In the genomic region with DNA sequence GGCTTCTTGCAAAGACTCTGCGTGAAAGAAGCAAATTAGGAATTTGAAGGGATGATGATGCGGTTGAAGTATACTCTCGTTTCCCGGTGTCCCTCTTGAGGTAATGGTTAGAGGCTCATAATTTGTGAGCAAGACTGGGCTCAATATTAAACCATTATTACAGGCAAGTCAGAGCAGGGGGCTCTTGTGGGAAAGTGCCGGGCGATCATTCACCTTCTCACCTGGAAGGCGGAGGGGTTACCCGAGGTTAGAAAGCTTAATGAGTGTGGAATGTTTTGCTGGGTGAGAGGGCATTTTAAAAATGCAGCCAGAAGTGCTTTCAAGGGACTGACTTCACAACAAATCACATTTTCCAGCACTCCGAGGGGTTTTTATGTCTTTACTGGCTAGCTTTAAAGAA, we compare ENCODE assay signal across 12 mouse cellular contexts. TPM values are rescaled to one million over a fixed set of nuclear protein-coding genes. Genes with fewer than 3 reads are reported as not detected.
DNase-seq lines count a peak whose midpoint lies in the region; ATAC-seq and TF ChIP-seq lines count a peak whose summit lies in the region.
"Had no signal": no experiment of that assay in that cellular context is flagged by ENCODE, and none has a peak within 500 bp of the region (broad histone marks: within the 10 kb centered on the region; RNA-seq: fewer than 3 reads in every experiment).

No protein-coding gene starts in this region.

- H3K4me3 ChIP-seq in kidney, adult 2 months (ENCODE audit: insufficient read depth, low read depth, low read length): no peak overlapping the region
- no peak overlapping the region for H3K4me3 ChIP-seq in forebrain, postnatal 0 days (ENCODE audit: low read depth, low read length)
- H3K4me3 ChIP-seq: gastrocnemius, adult 2 months had no signal

- no peak overlapping the region for H3K27ac ChIP-seq in kidney, adult 2 months (ENCODE audit: insufficient read depth, low read depth, low read length)
- H3K27ac ChIP-seq in forebrain, postnatal 0 days (ENCODE audit: low read depth, low read length): no peak overlapping the region
- H3K27ac ChIP-seq: gastrocnemius, adult 2 months had no signal

- TF ChIP-seq POLR2A in kidney, adult 2 months (IDR thresholded peaks at IDR 0.05; ENCODE audit: low read depth, low read length): no peak

- no peak for TF ChIP-seq CTCF in kidney, adult 2 months (conservative IDR thresholded peaks at IDR 0.05; ENCODE audit: insufficient read depth, insufficient read length, low read depth, low read length)
- TF ChIP-seq CTCF in forebrain, postnatal 0 days (IDR thresholded peaks at IDR 0.05; ENCODE audit: low read depth): no peak

- H3K36me3 ChIP-seq in kidney, adult 2 months (ENCODE audit: control insufficient read depth, insufficient read depth, low read length): no peaks in the 10 kb centered on the region
- no peaks in the 10 kb centered on the region for H3K36me3 ChIP-seq in forebrain, postnatal 0 days (ENCODE audit: insufficient read depth)

- DNase-seq in kidney, adult 2 months: peak; percentile 15
- DNase-seq in kidney, adult 8-10 months: no peak
- DNase-seq in embryo, embryonic 10.5 days (ENCODE audit: low spot score): peak; percentile 61
- no peak for DNase-seq in forebrain, postnatal 0 days
- DNase-seq in lung, postnatal 36 days: peak; percentile 28
- no peak for DNase-seq in gastrocnemius, postnatal 4 days (ENCODE audit: low spot score in 2 of 2)
- no peak for DNase-seq in cerebellum, postnatal 14 days
- DNase-seq: gastrocnemius, adult 2 months; left cerebral cortex, postnatal 4 days; thymus, adult 2 months had no signal

- 43% methylated on average over 9 of the region's 9 CpGs for WGBS in kidney, adult 2 months
- 25% methylated on average over 9 of the region's 9 CpGs for WGBS in forebrain, postnatal 0 days

- no peak overlapping the region for H3K4me2 ChIP-seq in forebrain, postnatal 0 days (ENCODE audit: low read depth)

- H3K4me1 ChIP-seq in kidney, adult 2 months (ENCODE audit: control insufficient read depth, insufficient read depth, low read length): no peaks in the 10 kb centered on the region
- H3K4me1 ChIP-seq in forebrain, postnatal 0 days (ENCODE audit: insufficient read depth): no peaks in the 10 kb centered on the region

- no peaks in the 10 kb centered on the region for H3K9me3 ChIP-seq in forebrain, postnatal 0 days (ENCODE audit: low read length)

- H3K9ac ChIP-seq in forebrain, postnatal 0 days: no peak overlapping the region

- no peaks in the 10 kb centered on the region for H3K27me3 ChIP-seq in kidney, adult 2 months (replicated peaks; ENCODE audit: control insufficient read depth, insufficient read depth, low read length)
- no peaks in the 10 kb centered on the region for H3K27me3 ChIP-seq in forebrain, postnatal 0 days (ENCODE audit: insufficient read depth, low read length)

- 0 out of 2 replicates have a peak, but pooled peaks have one; percentile 8 for ATAC-seq in forebrain, postnatal 0 days
- no peak for ATAC-seq in monocyte, adult 5-6 weeks (replicated peaks; ENCODE audit: insufficient number of reproducible peaks, low FRiP score, low TSS enrichment, poor library complexity, severe bottlenecking)
- ATAC-seq: intestine, embryonic 16.5 days had no signal

RNA-seq across cellular contexts. Expression of a gene that starts 36.3 kb away (rescaled TPM):
- 46.6 and 50.5 TPM in 2 replicates for polyA plus RNA-seq in kidney, adult 2 months (2012; rRNA removed)
- total RNA-seq in forebrain, postnatal 0 days (2014; rRNA removed): 57.5 and 58.3 TPM in 2 replicates
- polyA plus RNA-seq in forebrain, postnatal 0 days (2015; fragmentation: Nextera tagmentation; extraction: Ambion mirVana): 38.7 and 43.7 TPM in 2 replicates
- 10 to 100 TPM; 58.5 to 63.1 TPM for total RNA-seq in gastrocnemius, postnatal 4 days (2021)
- 114 to 201 TPM (median 184 TPM) in 3 replicates for total RNA-seq in monocyte, adult 5-6 weeks (2017)

Comparison
In these comparisons a context has a peak if more than half of its experiments do, and no peak if none do; other contexts are left out.
1. DNase-seq: peak in kidney, adult 2 months (single experiment), embryo, embryonic 10.5 days (single experiment) and lung, postnatal 36 days (single experiment); none in kidney, adult 8-10 months (0 of 2), forebrain, postnatal 0 days (single experiment), gastrocnemius, postnatal 4 days (0 of 2) and cerebellum, postnatal 14 days (0 of 2).